Mouse (Mus musculus) small intestine, adult 2 months (tissue): ENCODE measurements around the gene Gm43517.

Source experiments
- CTCF ChIP-seq: fragments of 200-500 bp; IDR thresholded peaks from 2 replicates; pipeline ENCODE4 v1.5.1; 2012; ENCODE audit warnings: low read depth, mild to moderate bottlenecking, control low read depth, inconsistent platforms, low read length, moderate library complexity, mixed read lengths; ENCODE audit not compliant: insufficient replicate concordance, insufficient read length; ENCODE audit errors: extremely low read depth
- POLR2A ChIP-seq: fragments of 200-500 bp; IDR thresholded peaks from 2 replicates; pipeline ENCODE4 v1.6.1; 2012; ENCODE audit warnings: low read depth, mild to moderate bottlenecking, control low read depth, inconsistent platforms, low read length, moderate library complexity

- TF ChIP-seq POLR2A: no peak
- no peak for TF ChIP-seq CTCF
Measured at GRCm38 (mm10) chr12:49379446-49379845, 5.5 kb upstream of the Gm43517 start.
